Mouse (Mus musculus): Measurements from ENCODE around the gene Lipm. TPM values are rescaled to one million over a fixed set of nuclear protein-coding genes. Genes with fewer than 3 reads are reported as not detected.

Lipm gene
- total RNA-seq, 2 experiments from 2014 or later: not detected

DNA sequence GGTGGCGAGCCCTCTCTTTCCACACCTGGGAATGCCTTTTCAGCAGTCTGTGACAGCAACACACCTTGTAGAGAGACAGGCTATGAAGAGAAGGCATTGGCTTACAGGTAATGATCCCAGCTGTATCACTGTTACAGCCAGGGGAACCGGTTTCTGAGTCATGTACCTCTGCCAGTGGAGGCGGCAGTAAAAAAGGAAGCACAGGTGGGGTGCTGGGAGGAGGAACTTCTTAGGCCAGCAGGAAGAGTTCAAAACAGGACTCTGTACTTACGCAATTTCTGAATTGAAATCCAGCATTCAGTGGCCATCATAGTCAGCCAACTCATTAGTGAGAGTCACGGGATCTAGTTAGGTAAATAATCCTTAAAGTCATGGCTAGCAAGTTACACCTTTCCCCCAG, 65.2 kb downstream of the Lipm start, which contains the start of gene Ankrd22:
Gene Ankrd22, minus strand, starts transcription at position 163 of the 400 bp plus-strand sequence.
- no peak for DNase-seq

DNA sequence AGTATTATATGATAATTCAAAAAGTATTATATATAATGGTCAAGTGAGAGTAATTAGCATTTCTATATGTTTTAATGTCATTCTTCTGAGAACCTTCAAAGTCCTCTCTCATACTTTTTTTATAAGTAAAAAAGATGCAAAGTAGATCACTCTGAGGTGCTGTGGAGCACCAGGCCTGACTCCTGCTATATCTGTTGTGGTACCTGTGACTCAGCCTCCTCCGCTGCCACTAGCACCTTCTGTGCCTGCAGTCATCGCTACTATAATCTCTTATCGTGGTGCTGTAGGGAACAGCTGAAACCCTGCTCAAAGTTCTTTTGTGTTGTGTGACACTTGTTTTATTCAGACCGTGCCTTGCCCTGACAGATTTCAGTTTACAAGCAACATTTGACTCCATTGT, 65.7 kb downstream of the Lipm start:
- DNase-seq: no peak

DNA sequence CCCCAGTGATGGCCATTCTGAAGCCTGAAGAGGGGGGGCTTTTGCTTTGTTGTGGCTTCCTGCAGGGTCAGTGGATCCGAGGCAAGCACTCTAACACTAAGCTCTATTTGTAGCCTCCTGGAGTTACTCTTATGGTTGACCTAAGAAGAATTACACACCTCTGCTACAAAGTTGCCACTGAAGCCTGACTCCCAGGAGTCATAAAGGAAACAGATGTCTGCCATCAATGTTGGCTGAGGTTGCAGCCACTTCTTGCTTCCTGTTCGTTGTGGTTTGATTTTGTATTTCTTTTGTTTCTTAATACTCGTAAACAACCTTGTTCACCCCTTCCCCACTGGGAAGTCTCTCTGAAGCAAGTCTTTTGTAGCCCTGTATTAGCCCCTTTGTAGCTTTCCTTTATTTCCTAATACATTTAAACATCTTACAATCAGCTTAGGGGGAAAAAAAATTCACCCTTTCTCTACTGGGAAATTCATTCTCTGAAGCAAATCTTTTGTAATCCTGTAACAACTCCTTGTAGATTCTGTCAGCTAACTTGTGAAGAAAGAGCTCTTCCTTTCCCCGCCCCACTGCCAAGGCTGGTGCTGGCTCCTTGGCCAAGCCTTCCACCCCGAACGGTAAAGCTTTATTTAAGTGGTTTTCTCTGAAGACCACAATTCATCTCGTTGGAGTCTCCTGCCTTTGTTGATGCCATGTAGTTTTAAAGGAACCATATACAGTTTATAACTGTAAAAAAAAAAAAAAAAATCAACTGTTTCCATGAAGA, 67.3 kb downstream of the Lipm start:
- no peak for DNase-seq

DNA sequence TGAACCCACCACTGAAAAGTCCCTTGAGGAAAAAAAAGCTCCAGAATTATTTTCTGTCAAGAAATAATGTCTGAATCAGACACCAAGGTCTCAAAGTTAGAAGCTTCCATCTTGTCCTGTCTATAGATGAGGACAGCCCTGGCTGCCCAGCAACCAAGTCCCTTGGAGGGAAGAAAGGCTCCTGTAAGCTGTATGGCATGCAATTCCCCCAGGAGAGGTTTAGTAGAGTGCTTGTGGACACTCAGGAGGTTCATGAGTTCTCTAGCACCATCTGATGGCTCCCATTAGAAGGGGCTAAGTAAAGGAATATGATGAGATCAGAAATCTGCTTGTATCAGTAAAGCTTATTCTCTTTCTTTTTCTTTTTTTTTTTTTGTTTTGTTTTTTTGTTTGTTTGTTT, 68.4 kb downstream of the Lipm start:
- DNase-seq: no peak

DNA sequence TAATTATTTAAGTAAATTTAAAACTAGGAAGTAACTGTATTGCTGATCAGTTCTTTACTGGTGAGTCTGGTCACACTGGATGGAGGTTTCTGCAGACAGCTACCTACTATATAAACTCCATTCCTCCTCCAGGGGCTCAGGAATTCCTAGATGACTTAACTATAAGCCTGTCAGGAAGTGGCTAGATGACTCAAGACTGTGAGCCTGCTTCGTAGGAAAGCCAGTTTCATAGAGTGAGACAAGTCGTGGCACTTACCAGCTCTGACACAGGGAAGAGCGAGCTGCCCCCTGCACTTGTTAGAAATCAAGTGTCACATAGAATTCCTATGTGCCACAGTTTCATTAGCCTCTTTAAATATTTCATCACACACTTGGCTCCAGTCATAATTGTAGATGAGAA, 70.4 kb downstream of the Lipm start:
- DNase-seq: no peak

Small RNAs within 50 kb of the gene (microRNA-seq; reads per million reads assigned to microRNA genes)
- gene Gm23334: 0 reads per million in 2 experiments

Other genes starting within 250 kb of the Lipm start
- not detected for gene Lipf, start 139.7 kb upstream of the Lipm start, total RNA-seq (2021)
- gene Lipk, start 92.6 kb upstream of the Lipm start, total RNA-seq (2021): not detected
- not detected for gene Lipn, start 33.6 kb upstream of the Lipm start, total RNA-seq (2021)
- not detected for gene Ankrd22, start 65.1 kb downstream of the Lipm start, total RNA-seq (2021)
- 1 to 10 TPM; 3.1 to 3.9 TPM for gene Stambpl1, start 91.3 kb downstream of the Lipm start, total RNA-seq (2021)
- 100 to 1,000 TPM in 1 of 2 experiments, 10 to 100 TPM in 1; 89.3 to 104 TPM for gene Acta2, start 154.7 kb downstream of the Lipm start, total RNA-seq (2021)
- 10 to 100 TPM; 13.9 to 18.8 TPM for gene Fas, start 189.7 kb downstream of the Lipm start, total RNA-seq (2021)

Data from heart, adult 18-20 months (tissue).